Mouse (Mus musculus): ENCODE measurements around the gene Rxylt1. TPM values are rescaled to one million over a fixed set of nuclear protein-coding genes. Genes with fewer than 3 reads are reported as not detected.
A peak's percentile ranks its signal among the peaks of the same experiment; 100 is the strongest.

Gene Rxylt1
- polyA plus RNA-seq (2014; fragmentation: Nextera tagmentation; extraction: Ambion mirVana) = 43.6 and 52.5 TPM in 2 replicates

DNA sequence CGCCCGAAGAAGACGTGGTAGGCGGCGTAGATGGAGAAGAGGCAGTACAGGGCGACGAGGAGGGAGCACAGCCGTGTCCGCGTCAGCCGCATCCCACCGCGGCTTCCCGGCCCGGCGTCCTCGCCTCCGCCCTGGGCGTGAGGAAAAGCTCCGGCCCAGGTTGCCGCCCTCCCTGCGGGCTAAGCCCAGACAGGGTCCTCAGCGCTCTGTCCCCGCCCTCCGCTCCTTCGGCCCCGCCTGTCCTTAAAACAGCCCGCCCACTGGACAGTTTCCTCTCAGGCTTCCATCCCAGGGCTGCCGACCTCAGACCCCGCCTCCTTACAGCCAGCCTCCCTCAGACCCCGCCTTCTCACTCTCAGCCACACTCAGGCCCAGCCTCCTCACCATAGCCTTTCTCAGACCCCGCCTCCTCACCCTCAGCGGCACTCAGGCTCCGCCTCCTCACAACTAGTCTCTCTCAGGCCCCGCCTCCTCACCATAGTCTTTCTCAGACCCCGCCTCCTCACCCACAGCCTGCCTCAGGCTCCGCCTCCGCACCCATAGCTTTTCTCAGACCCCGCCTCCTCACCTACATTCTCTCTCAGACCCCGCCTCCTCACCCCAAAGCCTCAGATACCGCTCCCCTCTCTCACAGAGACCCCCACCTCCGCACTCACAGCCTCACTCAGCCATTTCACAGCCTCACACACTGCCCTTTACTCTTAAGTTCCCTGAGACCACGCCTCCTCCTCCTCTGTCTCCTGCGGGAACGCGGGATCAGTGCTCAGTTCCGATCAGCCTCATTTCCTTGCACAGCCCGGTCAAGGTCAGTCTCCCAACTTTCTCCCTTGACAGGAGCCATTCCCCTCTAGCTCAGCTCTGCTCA is at the start of gene Rxylt1:
Gene Rxylt1 (minus strand): TSS at position 392 of the 865 bp plus-strand sequence.
- H3K27me3 ChIP-seq (ENCODE audit: control insufficient read depth, insufficient read depth, low read length) = no peaks in the 10 kb centered on the region
- H3K36me3 ChIP-seq (ENCODE audit: control insufficient read depth, insufficient read depth, low read length) = peaks cover 14% of the 10 kb centered on the region
- ATAC-seq (ENCODE audit: insufficient number of reproducible peaks, insufficient read depth, low FRiP score, low read depth) = peak; percentile 98
- under 1% methylated on average over 39 of the region's 48 CpGs for WGBS
- H3K9ac ChIP-seq (ENCODE audit: low read length) = peak within 1 kb of the TSS; percentile 90
- H3K4me3 ChIP-seq (ENCODE audit: control insufficient read depth in 1 of 2, insufficient read depth in 1 of 2, low read depth in 1 of 2, low read length in 2 of 2) = peak within 1 kb of the TSS; percentile 83 to 96
- H3K27ac ChIP-seq (replicated peaks in 1 of 2; ENCODE audit: control insufficient read depth in 1 of 2, insufficient read depth in 1 of 2, low read depth in 2 of 2, low read length in 2 of 2) = peak within 1 kb of the TSS; percentile 58 to 94
- peak within 1 kb of the TSS; percentile 84 for H3K4me2 ChIP-seq (ENCODE audit: low read length)
- peaks cover 2 to 10% of the 10 kb centered on the region in 2 experiments for H3K4me1 ChIP-seq (ENCODE audit: control insufficient read depth in 2 of 2, insufficient read depth in 2 of 2, low read length in 2 of 2)
- no peaks in the 10 kb centered on the region for H3K9me3 ChIP-seq (ENCODE audit: control insufficient read depth, low read length)

DNA sequence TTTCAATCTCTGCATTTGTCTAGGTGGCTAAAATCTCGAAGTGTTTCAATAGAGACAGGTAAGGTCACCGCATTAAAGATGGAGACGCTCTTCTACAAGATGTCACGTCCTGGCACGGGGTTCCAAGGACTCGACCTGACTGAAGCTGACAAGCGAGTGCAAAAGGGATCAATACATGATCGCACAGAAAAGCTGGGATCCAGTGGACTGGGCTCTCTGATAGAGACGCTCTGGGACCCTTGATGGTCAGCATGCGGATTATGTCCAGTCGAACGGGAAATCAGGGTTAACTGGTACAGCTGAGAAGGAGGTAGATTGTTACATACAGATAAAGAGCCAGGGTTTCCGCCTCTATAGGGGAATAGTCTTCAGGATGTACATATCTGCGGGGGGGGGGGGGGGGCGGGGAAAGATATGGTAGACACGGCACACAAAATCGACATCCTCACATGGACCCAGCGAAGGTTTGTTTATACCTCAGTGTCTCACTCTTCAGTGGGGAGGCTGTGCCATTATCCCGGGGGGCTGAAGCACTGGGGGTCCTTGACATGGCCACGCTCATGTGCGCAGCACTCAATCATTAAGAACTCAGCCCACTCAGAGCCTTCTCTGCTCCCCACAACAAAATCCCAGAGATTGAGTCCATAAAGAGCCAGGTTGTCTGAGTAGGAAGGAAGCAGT is 24.3 kb upstream of the Rxylt1 start:
- H3K4me3 ChIP-seq (ENCODE audit: control insufficient read depth in 1 of 2, insufficient read depth in 1 of 2, low read depth in 1 of 2, low read length in 2 of 2) = no peak overlapping the region
- H3K27ac ChIP-seq (replicated peaks in 1 of 2; ENCODE audit: control insufficient read depth in 1 of 2, insufficient read depth in 1 of 2, low read depth in 2 of 2, low read length in 2 of 2) = peak overlapping the region; percentile 34 to 74; a peak in 2 of 4 replicates
- H3K9ac ChIP-seq (ENCODE audit: low read length) = no peak overlapping the region
- 89% methylated on average over 21 of the region's 21 CpGs for WGBS
- peak overlapping the region; percentile 54 for H3K4me2 ChIP-seq (ENCODE audit: low read length)
- H3K27me3 ChIP-seq (ENCODE audit: control insufficient read depth, insufficient read depth, low read length) = no peaks in the 10 kb centered on the region
- H3K9me3 ChIP-seq (ENCODE audit: control insufficient read depth, low read length) = peaks cover 4% of the 10 kb centered on the region
- H3K4me1 ChIP-seq (ENCODE audit: control insufficient read depth in 2 of 2, insufficient read depth in 2 of 2, low read length in 2 of 2) = peaks cover 2 to 7% of the 10 kb centered on the region in 2 experiments; a peak in 2 of 4 replicates
- no peak for ATAC-seq (ENCODE audit: insufficient number of reproducible peaks, insufficient read depth, low FRiP score, low read depth)
- H3K36me3 ChIP-seq (ENCODE audit: control insufficient read depth, insufficient read depth, low read length) = no peaks in the 10 kb centered on the region

DNA sequence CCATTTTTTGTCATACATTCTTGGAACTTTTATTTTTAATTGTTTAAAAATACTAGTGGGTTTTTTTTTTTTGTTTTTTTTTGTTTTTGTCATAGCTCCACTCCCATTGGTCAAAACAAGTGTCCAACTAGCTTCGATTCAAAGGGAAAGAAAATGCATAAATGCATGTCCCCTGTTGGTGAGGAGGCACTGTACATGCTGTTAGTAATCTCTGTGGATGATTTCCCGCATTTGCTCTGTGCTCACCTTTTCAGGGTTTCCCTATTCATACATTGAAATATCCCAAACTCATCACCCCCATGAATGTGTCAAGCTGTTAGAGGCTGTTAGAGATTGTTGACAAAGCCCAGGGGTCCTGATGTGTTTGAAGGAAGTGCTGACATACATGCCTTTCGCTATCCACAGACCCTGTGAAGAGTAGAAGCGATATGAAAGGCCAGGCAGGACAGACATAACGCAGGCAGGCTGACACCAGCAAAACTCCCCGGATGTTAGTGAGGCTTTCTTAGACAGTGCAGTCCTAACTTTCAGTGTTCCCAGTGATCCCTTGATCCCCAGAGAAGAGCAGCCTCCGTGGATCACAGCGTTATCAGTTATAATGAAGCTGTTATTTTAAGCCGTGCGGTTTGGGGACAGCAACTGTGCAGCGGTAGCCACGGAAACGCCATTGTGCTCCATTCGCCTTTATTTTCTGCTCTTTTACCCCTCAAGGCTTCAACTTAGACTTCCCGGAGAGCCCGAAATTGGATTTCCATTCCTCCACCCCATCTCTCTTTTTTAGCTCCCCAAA is 23.5 kb upstream of the Rxylt1 start:
- Histone ChIP-seq H3K27ac (replicated peaks in 1 of 2; ENCODE audit: control insufficient read depth in 1 of 2, insufficient read depth in 1 of 2, low read depth in 2 of 2, low read length in 2 of 2) (peak overlapping the region; percentile 34 to 74; a peak in 3 of 4 replicates), H3K4me2 (ENCODE audit: low read length) (peak overlapping the region; percentile 54), H3K4me1 (ENCODE audit: control insufficient read depth in 2 of 2, insufficient read depth in 2 of 2, low read length in 2 of 2) (peaks cover 2 to 7% of the 10 kb centered on the region in 2 experiments; a peak in 2 of 4 replicates), H3K27me3 (ENCODE audit: control insufficient read depth, insufficient read depth, low read length) (no peaks in the 10 kb centered on the region), H3K9ac (ENCODE audit: low read length) (no peak overlapping the region), H3K9me3 (ENCODE audit: control insufficient read depth, low read length) (peaks cover 4% of the 10 kb centered on the region), H3K36me3 (ENCODE audit: control insufficient read depth, insufficient read depth, low read length) (no peaks in the 10 kb centered on the region), H3K4me3 (ENCODE audit: control insufficient read depth in 1 of 2, insufficient read depth in 1 of 2, low read depth in 1 of 2, low read length in 2 of 2) (peak overlapping the region; percentile 5 to 19; a peak in 2 of 4 replicates)
- peak; percentile 72 for ATAC-seq (ENCODE audit: insufficient number of reproducible peaks, insufficient read depth, low FRiP score, low read depth)
- 21% methylated on average over 16 of the region's 16 CpGs for WGBS

GRCm38 (mm10) chr10:122119451-122119850 is 22.3 kb upstream of the Rxylt1 start:
- Histone ChIP-seq H3K27me3 (ENCODE audit: control insufficient read depth, insufficient read depth, low read length) (no peaks in the 10 kb centered on the region), H3K4me2 (ENCODE audit: low read length) (no peak overlapping the region), H3K9me3 (ENCODE audit: control insufficient read depth, low read length) (peaks cover 4% of the 10 kb centered on the region), H3K36me3 (ENCODE audit: control insufficient read depth, insufficient read depth, low read length) (no peaks in the 10 kb centered on the region), H3K4me3 (ENCODE audit: control insufficient read depth in 1 of 2, insufficient read depth in 1 of 2, low read depth in 1 of 2, low read length in 2 of 2) (no peak overlapping the region), H3K4me1 (ENCODE audit: control insufficient read depth in 2 of 2, insufficient read depth in 2 of 2, low read length in 2 of 2) (peaks cover 2 to 7% of the 10 kb centered on the region in 2 experiments; a peak in 2 of 4 replicates), H3K9ac (ENCODE audit: low read length) (no peak overlapping the region), H3K27ac (replicated peaks in 1 of 2; ENCODE audit: control insufficient read depth in 1 of 2, insufficient read depth in 1 of 2, low read depth in 2 of 2, low read length in 2 of 2) (no peak overlapping the region)
- ATAC-seq (ENCODE audit: insufficient number of reproducible peaks, insufficient read depth, low FRiP score, low read depth) = no peak
- 77% methylated on average over 6 of the region's 6 CpGs for WGBS

- Histone ChIP-seq H3K4me2 (ENCODE audit: low read length) (no peak overlapping the region), H3K4me3 (ENCODE audit: control insufficient read depth in 1 of 2, insufficient read depth in 1 of 2, low read depth in 1 of 2, low read length in 2 of 2) (no peak overlapping the region), H3K9ac (ENCODE audit: low read length) (no peak overlapping the region), H3K9me3 (ENCODE audit: control insufficient read depth, low read length) (no peaks in the 10 kb centered on the region), H3K4me1 (ENCODE audit: control insufficient read depth in 2 of 2, insufficient read depth in 2 of 2, low read length in 2 of 2) (peaks cover 2 to 7% of the 10 kb centered on the region in 2 experiments; a peak in 2 of 4 replicates), H3K27me3 (ENCODE audit: control insufficient read depth, insufficient read depth, low read length) (no peaks in the 10 kb centered on the region), H3K36me3 (ENCODE audit: control insufficient read depth, insufficient read depth, low read length) (no peaks in the 10 kb centered on the region), H3K27ac (replicated peaks in 1 of 2; ENCODE audit: control insufficient read depth in 1 of 2, insufficient read depth in 1 of 2, low read depth in 2 of 2, low read length in 2 of 2) (no peak overlapping the region)
- WGBS = 60% methylated on average over 11 of the region's 11 CpGs
- ATAC-seq (ENCODE audit: insufficient number of reproducible peaks, insufficient read depth, low FRiP score, low read depth) = no peak
Measured at GRCm38 (mm10) chr10:122116636-122117035, 19.5 kb upstream of the Rxylt1 start.

GRCm38 (mm10) chr10:122106633-122107028 is 9.5 kb upstream of the Rxylt1 start:
- no peak for ATAC-seq (ENCODE audit: insufficient number of reproducible peaks, insufficient read depth, low FRiP score, low read depth)
- Histone ChIP-seq H3K36me3 (ENCODE audit: control insufficient read depth, insufficient read depth, low read length) (no peaks in the 10 kb centered on the region), H3K27ac (replicated peaks in 1 of 2; ENCODE audit: control insufficient read depth in 1 of 2, insufficient read depth in 1 of 2, low read depth in 2 of 2, low read length in 2 of 2) (no peak overlapping the region), H3K27me3 (ENCODE audit: control insufficient read depth, insufficient read depth, low read length) (no peaks in the 10 kb centered on the region), H3K4me2 (ENCODE audit: low read length) (no peak overlapping the region), H3K9ac (ENCODE audit: low read length) (no peak overlapping the region), H3K4me3 (ENCODE audit: control insufficient read depth in 1 of 2, insufficient read depth in 1 of 2, low read depth in 1 of 2, low read length in 2 of 2) (no peak overlapping the region), H3K4me1 (ENCODE audit: control insufficient read depth in 2 of 2, insufficient read depth in 2 of 2, low read length in 2 of 2) (peaks cover 6 to 8% of the 10 kb centered on the region in 2 experiments; a peak in 2 of 4 replicates), H3K9me3 (ENCODE audit: control insufficient read depth, low read length) (no peaks in the 10 kb centered on the region)
- WGBS = 49% methylated on average over 3 of the region's 3 CpGs

Measured in heart, embryonic 14.5 days (tissue).